Mouse (Mus musculus): Measurements from ENCODE around the gene Atp5d.

DNA sequence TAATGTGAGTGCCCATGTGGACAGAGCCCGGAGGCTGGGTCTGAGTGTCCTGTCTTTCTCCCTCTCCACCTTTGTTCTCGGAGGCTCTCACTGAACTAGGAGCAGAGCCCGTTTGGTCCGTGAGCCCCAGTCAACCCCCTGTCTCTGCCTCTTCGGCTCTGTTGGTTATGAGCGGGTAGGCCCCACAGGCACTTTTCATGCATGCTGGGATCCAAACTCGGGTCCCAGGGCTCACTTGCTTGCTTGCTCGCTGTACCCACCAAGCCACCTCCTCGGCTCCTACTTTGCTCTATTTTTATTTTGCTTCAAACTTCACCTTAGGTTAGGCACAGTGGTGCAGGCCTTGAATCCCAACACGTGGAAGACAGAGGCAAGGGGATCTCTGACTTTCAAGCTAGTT is 49.3 kb downstream of the Atp5d start:
- TF ChIP-seq CTCF (IDR thresholded peaks at IDR 0.05; ENCODE audit: borderline replicate concordance, insufficient read depth, low read depth, low read length): no peak
- no peak for TF ChIP-seq POLR2A (IDR thresholded peaks at IDR 0.05; ENCODE audit: borderline replicate concordance, insufficient read depth, low read length)

Data from cerebellum, adult 2 months (tissue).